Mouse (Mus musculus): ENCODE results near the gene Surf4. TPM values are rescaled to one million over a fixed set of nuclear protein-coding genes. Genes with fewer than 3 reads are reported as not detected.
A peak's percentile ranks its signal among the peaks of the same experiment; 100 is the strongest.
"Not testable (repeated sequence)": the region's sequence is repeated elsewhere in the genome, so short reads cannot be mapped to it uniquely, and the experiment has no call there.

The Surf4 gene
- polyA plus RNA-seq, 1 experiment, result 378 TPM

GRCm38 (mm10) chr2:26907109-26907508, 26.6 kb downstream of the Surf4 start:
- no peak for DNase-seq (ENCODE audit: low read depth, low spot score)
- WGBS, result 17% methylated on average over 4 of the region's 4 CpGs

- 94% methylated on average over 3 of the region's 3 CpGs for WGBS
- no peak for DNase-seq (ENCODE audit: low read depth, low spot score)
Measured at GRCm38 (mm10) chr2:26906431-26906830, 27.3 kb downstream of the Surf4 start.

- WGBS, result 93% methylated on average over 2 of the region's 2 CpGs
- DNase-seq (ENCODE audit: low read depth, low spot score), result no peak
Measured at GRCm38 (mm10) chr2:26905936-26906335, 27.8 kb downstream of the Surf4 start.

DNA sequence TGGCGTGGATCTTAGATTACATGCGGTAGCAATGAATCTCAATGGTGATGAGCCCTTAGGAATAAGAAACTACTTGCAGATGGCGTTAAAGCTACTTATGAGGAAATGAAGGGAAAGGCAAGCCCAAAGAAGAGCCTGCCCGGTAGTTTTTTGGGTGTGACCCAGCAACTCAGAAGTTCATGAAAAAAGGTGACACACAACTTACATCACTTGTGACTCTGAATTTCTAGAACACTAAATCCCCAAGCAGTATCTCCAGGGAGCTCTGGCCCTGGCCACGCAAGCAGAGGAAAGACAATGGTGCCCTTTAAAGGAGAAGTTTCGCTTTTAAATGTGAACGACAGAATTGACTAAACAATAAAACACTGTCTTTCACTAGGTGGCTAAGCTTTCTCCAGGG, 30.4 kb downstream of the Surf4 start:
- 2% methylated on average over 7 of the region's 7 CpGs for WGBS
- no peak for DNase-seq (ENCODE audit: low read depth, low spot score)

- under 1% methylated on average over 41 of the region's 41 CpGs for WGBS
- peak; percentile 89 for DNase-seq (ENCODE audit: low read depth, low spot score)
Measured at GRCm38 (mm10) chr2:26902467-26903220, 31.1 kb downstream of the Surf4 start, which contains the start of gene Surf6. Gene Surf6 (minus strand): TSS chr2:26902879.

DNA sequence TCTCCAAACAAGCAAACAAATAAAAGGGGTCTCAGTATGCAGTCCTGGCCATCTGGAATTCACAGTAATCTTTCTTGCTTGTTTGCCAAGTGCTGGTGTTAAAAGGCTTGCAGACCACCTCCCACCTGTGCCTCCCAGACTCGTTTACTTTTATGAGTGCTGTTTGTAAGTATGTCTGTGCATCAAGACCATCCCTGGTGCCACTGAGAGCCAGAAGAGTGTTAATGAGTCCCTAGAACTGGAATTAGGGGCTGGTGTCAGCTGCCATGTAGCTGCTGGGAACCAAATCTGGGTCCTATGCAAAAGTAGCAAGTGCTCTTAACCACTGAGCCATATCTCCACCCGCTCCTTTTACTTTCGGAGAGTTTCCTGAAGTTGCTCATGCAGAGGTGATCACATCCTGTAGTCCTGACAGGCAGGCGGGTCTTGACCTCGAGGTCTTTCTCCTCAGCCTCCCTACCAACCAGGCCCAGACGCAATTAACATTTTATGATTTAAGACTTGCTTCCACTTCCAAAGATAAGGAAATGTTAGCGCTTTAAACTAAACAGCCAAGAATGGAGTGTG, 31.8 kb downstream of the Surf4 start:
- no peak for DNase-seq (ENCODE audit: low read depth, low spot score)
- WGBS, result 1% methylated on average over 7 of the region's 7 CpGs

DNA sequence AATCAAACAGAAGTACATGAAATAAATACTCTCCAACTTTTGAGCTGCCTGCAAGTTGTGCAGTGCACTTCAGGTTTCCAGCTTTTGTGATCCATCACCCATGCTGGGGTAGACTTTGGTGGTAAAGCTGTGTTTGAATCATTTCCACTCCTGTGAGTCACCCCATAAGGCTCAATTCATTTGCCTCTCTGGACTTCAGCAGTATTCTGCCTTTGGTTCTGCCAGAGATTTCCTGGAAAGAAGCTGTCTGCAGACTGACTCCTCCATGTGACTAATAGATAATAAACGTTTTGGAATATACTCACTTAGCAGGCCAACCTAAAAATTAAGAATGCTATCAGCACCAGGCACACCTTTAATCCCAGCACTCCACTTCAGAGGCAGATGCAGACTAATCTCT, 33.0 kb downstream of the Surf4 start:
- 31% methylated on average over 1 of the region's 1 CpGs for WGBS
- no peak for DNase-seq (ENCODE audit: low read depth, low spot score)

DNA sequence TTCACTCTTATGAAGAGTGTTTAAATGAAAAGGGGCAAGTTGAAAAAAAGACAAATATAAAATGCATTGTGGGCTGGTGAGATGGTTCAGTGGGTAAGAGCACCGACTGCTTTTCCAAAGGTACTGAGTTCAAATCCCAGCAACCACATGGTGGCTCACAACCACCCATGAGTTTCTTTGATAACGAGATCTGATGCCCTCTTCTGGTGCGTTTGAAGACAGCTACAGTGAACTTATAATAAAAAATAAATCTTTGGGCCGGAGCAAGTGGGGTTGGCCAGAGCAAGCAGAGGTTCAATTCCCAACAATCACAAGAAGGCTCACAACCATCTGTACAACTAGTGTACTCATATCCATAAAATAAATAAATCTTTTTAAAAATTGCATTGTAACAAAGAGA, 37.8 kb downstream of the Surf4 start:
- WGBS, result 92% methylated on average over 4 of the region's 4 CpGs

GRCm38 (mm10) chr2:26886170-26886569, 47.6 kb downstream of the Surf4 start:
- DNase-seq (ENCODE audit: low read depth, low spot score), result not testable (repeated sequence)
- 60% methylated on average over 4 of the region's 4 CpGs for WGBS

More for the DNA sequence above, 37.8 kb downstream of the Surf4 start:
- no peak for DNase-seq (ENCODE audit: low read depth, low spot score)

- not testable (repeated sequence) for DNase-seq (ENCODE audit: low read depth, low spot score)
- 92% methylated on average over 2 of the region's 2 CpGs for WGBS
Measured at GRCm38 (mm10) chr2:26885541-26885940, 48.2 kb downstream of the Surf4 start.

- no peak for DNase-seq (ENCODE audit: low read depth, low spot score)
Measured at GRCm38 (mm10) chr2:26878571-26878970, 55.2 kb downstream of the Surf4 start.

GRCm38 (mm10) chr2:26870666-26871065, 63.1 kb downstream of the Surf4 start:
- DNase-seq (ENCODE audit: low read depth, low spot score), result no peak
- whole genome bisulfite sequencing, result 61% methylated on average over 6 of the region's 6 CpGs

Other genes with a start within 250 kb of the Surf4 start
- not detected in 2 replicates for gene Abo, start 68.9 kb downstream of the Surf4 start, polyA plus RNA-seq (2012; rRNA removed)
- 7.9 and 10.0 TPM in 2 replicates for gene Surf6, start 31.0 kb downstream of the Surf4 start, polyA plus RNA-seq (2012; rRNA removed)
- gene Med22, start 23.3 kb downstream of the Surf4 start, polyA plus RNA-seq (2012; rRNA removed), result 22.3 and 24.4 TPM in 2 replicates
- 980 and 1,073 TPM in 2 replicates for gene Rpl7a, start 23.2 kb downstream of the Surf4 start, polyA plus RNA-seq (2012; rRNA removed)
- gene Surf2, start 17.6 kb downstream of the Surf4 start, polyA plus RNA-seq (2012; rRNA removed), result 15.1 and 17.5 TPM in 2 replicates
- gene Surf1, start 17.4 kb downstream of the Surf4 start, polyA plus RNA-seq (2012; rRNA removed), result 44.4 and 49.5 TPM in 2 replicates
- 0.15 TPM in 1 of 2 replicates, not detected in the other for gene Stkld1, start 119 bp upstream of the Surf4 start, polyA plus RNA-seq (2012; rRNA removed)
- gene Rexo4, start 30.5 kb upstream of the Surf4 start, polyA plus RNA-seq (2012; rRNA removed), result 22.3 and 30.0 TPM in 2 replicates
- 0.43 and 0.59 TPM in 2 replicates for gene Adamts13, start 39.5 kb upstream of the Surf4 start, polyA plus RNA-seq (2012; rRNA removed)
- gene Cacfd1, start 76.0 kb upstream of the Surf4 start, polyA plus RNA-seq (2012; rRNA removed), result 44.9 and 53.6 TPM in 2 replicates
- gene Slc2a6, start 94.1 kb upstream of the Surf4 start, polyA plus RNA-seq (2012; rRNA removed), result 5.2 and 6.0 TPM in 2 replicates
- 0.23 and 0.35 TPM in 2 replicates for gene Mymk, start 138.3 kb upstream of the Surf4 start, polyA plus RNA-seq (2012; rRNA removed)
- 1.3 and 1.8 TPM in 2 replicates for gene Adamtsl2, start 145.5 kb upstream of the Surf4 start, polyA plus RNA-seq (2012; rRNA removed)
- 0.04 and 0.05 TPM in 2 replicates for gene Fam163b, start 208.6 kb upstream of the Surf4 start, polyA plus RNA-seq (2012; rRNA removed)
- gene Dbh, start 231.3 kb upstream of the Surf4 start, polyA plus RNA-seq (2012; rRNA removed), result 6.0 and 6.6 TPM in 2 replicates

All from large intestine, adult 2 months (tissue).